Mouse (Mus musculus) heart, postnatal 0 days (tissue): ENCODE measurements at regions not wholly inside any gene's neighbourhood (a gene's known extent, or its start where the extent isn't known, plus 50 kb on each side); places are given as distances from the start of the nearest gene placed in this dataset.

Experiments
- CTCF ChIP-seq: IDR thresholded peaks from 2 replicates; pipeline ENCODE4 v1.5.1; 2016; ENCODE audit warnings: antibody characterized with exemption, control low read depth, low read depth
- EP300 ChIP-seq: IDR thresholded peaks from 2 replicates; pipeline ENCODE4 v1.6.1; 2016; ENCODE audit warnings: antibody characterized with exemption, low read depth

- no peak for TF ChIP-seq CTCF
- TF ChIP-seq EP300, result no peak
Measured at GRCm38 (mm10) chr15:36919704-36920103, 87.9 kb downstream of the Zfp706 start.
